Mouse (Mus musculus): ENCODE data around the gene Adh1. TPM values are rescaled to one million over a fixed set of nuclear protein-coding genes. Genes with fewer than 3 reads are reported as not detected.
A peak's percentile ranks its signal among the peaks of the same experiment; 100 is the strongest.

The Adh1 gene
- polyA plus RNA-seq, 1 experiment from 2014 or later: 1.0 TPM

DNA sequence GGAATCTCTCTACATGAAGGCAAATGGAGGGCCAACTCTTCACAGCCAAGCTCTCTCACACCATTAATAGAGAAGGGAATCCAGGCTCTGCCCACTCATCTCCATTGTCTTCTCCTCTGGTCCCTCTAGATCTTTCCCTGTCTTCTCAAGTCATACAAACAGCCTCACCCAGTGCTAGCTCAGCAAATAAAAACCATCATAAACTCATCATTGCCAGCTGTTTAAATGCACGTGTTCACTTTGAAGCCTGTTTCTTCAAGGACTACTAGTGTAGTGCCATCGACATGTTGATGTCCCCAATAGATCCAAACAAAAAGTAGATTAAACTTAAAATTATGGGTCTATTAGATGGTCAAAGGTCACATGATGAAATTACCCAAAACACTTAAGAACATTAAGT is 10.5 kb downstream of the Adh1 start:
- H3K9me3 ChIP-seq: no peaks in the 10 kb centered on the region
- no peak overlapping the region for H3K4me3 ChIP-seq
- WGBS: 86% methylated on average over 2 of the region's 2 CpGs
- no peak for DNase-seq (ENCODE audit: low spot score)
- no peaks in the 10 kb centered on the region for H3K4me1 ChIP-seq
- no peaks in the 10 kb centered on the region for H3K27me3 ChIP-seq (ENCODE audit: insufficient read depth, poor library complexity, severe bottlenecking)
- H3K36me3 ChIP-seq: no peaks in the 10 kb centered on the region
- H3K27ac ChIP-seq: no peak overlapping the region

DNA sequence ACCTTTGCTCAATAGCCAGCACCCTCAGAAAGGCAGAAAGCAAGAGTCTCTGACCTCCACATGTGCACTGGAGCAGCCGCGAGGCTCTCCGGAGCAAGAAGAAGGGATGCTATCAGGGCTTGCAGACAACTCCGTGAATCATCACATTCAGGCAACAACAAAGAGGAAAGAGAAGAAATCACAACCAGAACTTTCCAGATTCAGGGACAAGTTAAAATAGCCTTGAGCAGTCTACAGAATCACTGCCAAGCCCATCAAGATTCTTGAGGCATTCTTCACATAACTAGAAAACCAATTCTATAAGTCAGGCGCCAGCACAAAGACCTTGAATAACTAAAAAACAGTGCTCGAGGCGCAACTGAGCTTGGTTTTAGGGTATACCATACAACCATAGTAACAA is 12.3 kb downstream of the Adh1 start:
- Histone ChIP-seq H3K36me3 (no peaks in the 10 kb centered on the region), H3K9me3 (no peaks in the 10 kb centered on the region), H3K27ac (no peak overlapping the region), H3K27me3 (ENCODE audit: insufficient read depth, poor library complexity, severe bottlenecking) (no peaks in the 10 kb centered on the region), H3K4me3 (no peak overlapping the region), H3K4me1 (0 out of 2 replicates have a peak, but pooled peaks cover 6% of the 10 kb centered on the region)
- WGBS: 80% methylated on average over 7 of the region's 7 CpGs
- no peak for DNase-seq (ENCODE audit: low spot score)

DNA sequence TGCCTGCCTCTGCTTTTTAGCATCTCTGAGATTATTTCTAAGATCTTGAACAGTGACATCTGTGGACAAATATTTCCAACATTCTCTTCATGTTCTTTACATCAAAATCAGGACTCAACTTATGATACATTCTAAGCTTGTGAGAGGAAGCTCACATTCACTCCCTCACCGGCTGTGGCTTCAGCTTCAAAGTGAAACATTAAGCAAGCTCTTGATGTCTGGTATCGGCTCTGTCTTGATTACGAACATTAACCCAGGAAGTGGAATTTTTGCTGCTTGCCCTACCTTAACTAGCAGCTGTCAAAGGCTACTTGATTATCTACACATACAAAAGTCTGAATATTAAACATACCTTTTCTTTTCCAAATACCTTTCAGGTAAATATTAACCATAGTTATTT is 14.3 kb downstream of the Adh1 start:
- 0 out of 2 replicates have a peak, but pooled peaks cover 6% of the 10 kb centered on the region for H3K4me1 ChIP-seq
- 77% methylated on average over 3 of the region's 3 CpGs for WGBS
- H3K4me3 ChIP-seq: no peak overlapping the region
- DNase-seq (ENCODE audit: low spot score): no peak
- H3K9me3 ChIP-seq: no peaks in the 10 kb centered on the region
- H3K36me3 ChIP-seq: no peaks in the 10 kb centered on the region
- H3K27me3 ChIP-seq (ENCODE audit: insufficient read depth, poor library complexity, severe bottlenecking): no peaks in the 10 kb centered on the region
- no peak overlapping the region for H3K27ac ChIP-seq

DNA sequence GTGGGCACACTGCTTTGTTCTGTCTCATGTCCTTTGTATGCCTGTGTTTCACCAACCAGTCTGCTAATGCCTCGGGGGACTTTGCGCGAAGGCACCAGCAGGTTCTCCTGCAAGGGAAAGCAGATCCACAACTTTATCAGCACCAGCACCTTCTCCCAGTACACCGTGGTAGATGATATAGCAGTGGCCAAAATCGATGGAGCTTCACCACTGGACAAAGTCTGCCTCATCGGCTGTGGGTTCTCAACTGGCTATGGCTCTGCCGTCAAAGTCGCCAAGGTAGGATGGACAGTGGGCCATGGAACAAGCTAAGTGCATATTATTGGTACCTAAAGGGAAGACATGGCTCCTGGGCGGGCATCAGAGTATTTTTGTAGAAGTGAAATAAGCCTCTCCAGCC is 21.8 kb downstream of the Adh1 start:
- Histone ChIP-seq H3K36me3 (no peaks in the 10 kb centered on the region), H3K27me3 (ENCODE audit: insufficient read depth, poor library complexity, severe bottlenecking) (no peaks in the 10 kb centered on the region), H3K4me3 (no peak overlapping the region), H3K4me1 (no peaks in the 10 kb centered on the region), H3K9me3 (no peaks in the 10 kb centered on the region), H3K27ac (no peak overlapping the region)
- no peak for DNase-seq (ENCODE audit: low spot score)
- WGBS: 89% methylated on average over 9 of the region's 9 CpGs

DNA sequence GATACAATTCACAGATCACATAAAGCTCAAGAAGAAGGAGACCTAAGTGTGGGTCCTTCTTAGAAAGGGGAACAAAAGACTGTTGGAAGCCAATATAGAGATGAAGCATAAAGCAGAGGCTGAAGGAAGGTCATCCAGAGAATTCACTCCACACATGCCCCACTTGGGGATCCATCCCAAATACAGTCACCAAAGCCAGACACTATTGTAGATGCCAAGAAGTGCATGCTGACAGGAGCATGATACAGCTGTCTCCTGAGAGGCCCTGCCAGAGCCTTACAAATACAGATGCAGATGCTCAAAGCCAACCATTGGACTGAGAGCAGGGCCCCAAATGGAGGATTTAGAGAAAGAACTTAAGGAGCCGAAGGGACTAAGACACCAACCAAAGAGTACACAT is 23.0 kb downstream of the Adh1 start:
- DNase-seq (ENCODE audit: low spot score): no peak
- H3K27me3 ChIP-seq (ENCODE audit: insufficient read depth, poor library complexity, severe bottlenecking): no peaks in the 10 kb centered on the region
- H3K9me3 ChIP-seq: no peaks in the 10 kb centered on the region
- H3K4me1 ChIP-seq: no peaks in the 10 kb centered on the region
- H3K4me3 ChIP-seq: no peak overlapping the region
- no peaks in the 10 kb centered on the region for H3K36me3 ChIP-seq
- WGBS: 86% methylated on average over 1 of the region's 1 CpGs
- H3K27ac ChIP-seq: no peak overlapping the region

DNA sequence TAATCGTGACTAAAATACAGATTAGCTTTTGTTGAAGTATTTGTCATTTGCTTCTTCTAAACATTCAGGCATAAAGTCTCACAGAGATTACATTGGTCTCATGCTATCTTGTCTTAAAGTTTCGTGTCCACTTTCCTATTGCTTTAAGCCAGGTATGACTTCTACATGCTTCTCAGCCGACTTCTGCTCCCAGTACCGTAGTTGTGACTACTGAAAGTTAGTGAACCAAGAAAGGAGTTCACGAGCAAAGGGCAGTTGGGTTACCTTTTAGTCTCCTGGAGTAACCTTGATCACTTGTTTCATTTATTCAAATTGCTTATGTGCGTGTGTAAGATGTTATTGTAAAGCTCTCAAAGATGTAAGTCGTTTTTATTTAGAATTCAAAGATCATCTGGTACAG is 25.2 kb downstream of the Adh1 start:
- Histone ChIP-seq H3K36me3 (no peaks in the 10 kb centered on the region), H3K9me3 (no peaks in the 10 kb centered on the region), H3K27ac (no peak overlapping the region), H3K4me3 (no peak overlapping the region), H3K27me3 (ENCODE audit: insufficient read depth, poor library complexity, severe bottlenecking) (no peaks in the 10 kb centered on the region), H3K4me1 (no peaks in the 10 kb centered on the region)
- WGBS: 87% methylated on average over 7 of the region's 7 CpGs
- DNase-seq (ENCODE audit: low spot score): no peak

DNA sequence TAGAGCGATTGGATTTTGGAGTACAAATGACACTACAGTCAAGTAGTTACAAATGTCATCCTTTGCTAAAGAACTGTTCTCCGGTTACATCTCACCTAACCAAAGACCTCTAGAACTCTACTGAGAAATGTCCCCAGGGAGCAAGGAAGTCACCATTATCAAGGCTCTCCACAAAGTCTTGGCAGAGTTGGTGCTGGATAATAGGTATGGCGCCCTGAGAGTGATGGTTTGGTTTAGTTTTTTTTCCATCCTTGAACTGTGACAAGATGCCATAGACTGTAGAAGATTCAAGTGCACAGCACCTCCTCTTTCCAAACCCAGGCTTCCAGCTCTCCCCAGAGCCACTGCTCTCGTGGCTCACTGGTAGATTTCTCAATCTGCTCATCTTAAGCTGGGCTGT is 26.9 kb downstream of the Adh1 start:
- Histone ChIP-seq H3K36me3 (no peaks in the 10 kb centered on the region), H3K4me3 (no peak overlapping the region), H3K4me1 (no peaks in the 10 kb centered on the region), H3K27me3 (ENCODE audit: insufficient read depth, poor library complexity, severe bottlenecking) (no peaks in the 10 kb centered on the region), H3K27ac (no peak overlapping the region), H3K9me3 (no peaks in the 10 kb centered on the region)
- DNase-seq (ENCODE audit: low spot score): no peak
- 84% methylated on average over 4 of the region's 4 CpGs for WGBS

DNA sequence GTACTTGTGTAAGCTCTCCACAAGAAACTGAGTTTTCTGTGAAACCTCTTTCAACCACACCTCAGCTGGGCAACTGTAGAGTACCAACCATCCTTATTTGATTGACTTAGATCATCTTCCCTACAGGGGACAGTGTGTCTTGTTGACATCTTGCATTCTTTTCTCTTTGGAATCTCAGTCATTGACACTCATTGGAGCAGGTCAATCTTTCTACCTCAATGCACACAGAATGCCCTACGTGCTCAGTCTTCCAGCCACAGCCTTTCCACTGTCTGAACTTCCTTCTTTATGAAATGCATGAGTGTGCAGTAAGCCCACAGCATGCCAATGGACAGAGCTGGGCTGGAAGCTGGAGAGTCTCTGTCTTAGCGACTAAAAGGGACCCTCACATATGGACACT is 29.9 kb downstream of the Adh1 start:
- Histone ChIP-seq H3K4me3 (no peak overlapping the region), H3K36me3 (no peaks in the 10 kb centered on the region), H3K27ac (no peak overlapping the region), H3K9me3 (0 out of 2 replicates have a peak, but pooled peaks cover 2% of the 10 kb centered on the region), H3K4me1 (no peaks in the 10 kb centered on the region), H3K27me3 (ENCODE audit: insufficient read depth, poor library complexity, severe bottlenecking) (no peaks in the 10 kb centered on the region)
- no peak for DNase-seq (ENCODE audit: low spot score)
- WGBS: 73% methylated on average over 2 of the region's 2 CpGs

DNA sequence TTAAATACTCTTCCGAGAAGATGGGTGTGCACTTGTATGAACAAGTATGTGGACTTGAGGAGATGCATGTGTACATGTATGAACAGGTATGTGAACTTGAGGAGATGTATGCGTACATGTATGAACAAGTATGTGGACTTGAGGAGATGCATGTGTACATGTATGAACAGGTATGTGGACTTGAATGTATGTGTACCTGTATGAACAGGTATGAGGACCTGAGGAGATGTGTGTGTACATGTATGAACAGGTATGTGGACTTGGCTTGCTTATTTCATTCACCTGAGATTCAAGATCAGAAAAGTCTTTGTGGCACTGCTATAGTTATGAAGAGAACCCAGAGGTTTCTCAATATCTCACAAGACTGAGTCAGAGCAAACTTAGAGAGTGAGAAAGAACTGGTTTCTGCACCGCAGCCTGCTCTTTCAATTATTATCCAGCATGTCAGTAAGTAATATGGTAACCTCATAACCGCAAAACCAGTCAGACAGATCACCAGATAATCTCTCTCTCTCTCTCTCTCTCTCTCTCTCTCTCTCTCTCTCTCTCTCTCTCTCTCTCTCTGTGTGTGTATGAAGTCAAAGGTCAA is 30.8 kb downstream of the Adh1 start:
- 87% methylated on average over 4 of the region's 4 CpGs for WGBS
- no peak for DNase-seq (ENCODE audit: low spot score)
- no peaks in the 10 kb centered on the region for H3K4me1 ChIP-seq
- H3K36me3 ChIP-seq: no peaks in the 10 kb centered on the region
- no peak overlapping the region for H3K4me3 ChIP-seq
- no peak overlapping the region for H3K27ac ChIP-seq
- H3K27me3 ChIP-seq (ENCODE audit: insufficient read depth, poor library complexity, severe bottlenecking): no peaks in the 10 kb centered on the region
- 0 out of 2 replicates have a peak, but pooled peaks cover 2% of the 10 kb centered on the region for H3K9me3 ChIP-seq

DNA sequence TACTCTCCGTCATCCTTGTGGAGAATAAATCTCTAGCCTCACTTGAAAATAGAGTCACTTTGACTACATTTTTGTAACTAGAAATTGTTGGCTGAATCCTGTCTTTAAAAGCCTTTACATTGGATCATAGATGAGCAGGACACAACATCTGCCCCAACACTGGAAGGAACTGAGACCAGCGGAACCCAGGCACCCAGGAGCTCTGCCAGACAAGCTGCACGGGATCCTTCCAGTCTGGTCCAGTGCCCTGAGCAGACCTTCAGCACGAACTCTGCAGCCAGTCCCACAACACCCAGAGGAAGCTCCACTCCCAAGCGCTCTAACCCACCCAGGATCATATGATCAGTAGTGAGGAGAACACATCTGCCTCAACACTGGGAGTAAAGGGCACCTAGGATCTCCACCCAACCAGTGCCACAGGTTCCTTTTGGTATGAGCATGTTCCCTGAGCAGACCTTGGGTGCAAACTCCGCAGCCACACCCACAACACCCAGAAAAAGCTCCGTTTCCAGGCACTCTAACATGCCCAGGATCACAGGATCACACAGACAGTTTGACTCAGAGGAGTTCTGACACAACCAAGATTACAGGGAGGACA is 32.6 kb downstream of the Adh1 start:
- Histone ChIP-seq H3K9me3 (peaks cover 10% of the 10 kb centered on the region; the same call in 1 of the 2 replicates), H3K27ac (no peak overlapping the region), H3K4me1 (no peaks in the 10 kb centered on the region), H3K4me3 (no peak overlapping the region), H3K36me3 (no peaks in the 10 kb centered on the region), H3K27me3 (ENCODE audit: insufficient read depth, poor library complexity, severe bottlenecking) (no peaks in the 10 kb centered on the region)
- 79% methylated on average over 7 of the region's 7 CpGs for WGBS
- DNase-seq (ENCODE audit: low spot score): no peak

DNA sequence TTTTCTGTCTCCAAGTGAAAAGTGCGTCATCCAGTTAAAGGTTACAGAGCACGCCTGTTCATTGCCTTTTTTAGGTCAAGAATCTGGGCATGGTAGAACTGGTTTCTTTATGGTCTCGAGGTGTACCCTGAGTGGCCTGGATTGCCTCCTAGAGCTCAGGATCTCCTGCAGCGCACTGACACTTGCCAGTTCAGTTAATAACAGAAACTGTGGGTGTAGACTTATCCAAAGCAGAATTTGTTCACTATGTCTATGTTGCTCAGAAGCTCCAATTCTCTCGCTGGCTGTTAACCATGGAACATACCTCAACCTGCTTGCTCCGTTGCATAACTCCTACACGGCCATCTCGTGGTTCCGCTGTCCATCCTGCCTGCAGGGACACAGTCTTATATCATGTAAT is 39.3 kb downstream of the Adh1 start:
- no peak for DNase-seq (ENCODE audit: low spot score)
- peaks cover 25% of the 10 kb centered on the region for H3K4me1 ChIP-seq
- H3K4me3 ChIP-seq: no peak overlapping the region
- H3K9me3 ChIP-seq: peaks cover 8% of the 10 kb centered on the region; the same call in 1 of the 2 replicates
- 89% methylated on average over 9 of the region's 9 CpGs for WGBS
- H3K36me3 ChIP-seq: no peaks in the 10 kb centered on the region
- no peak overlapping the region for H3K27ac ChIP-seq
- no peaks in the 10 kb centered on the region for H3K27me3 ChIP-seq (ENCODE audit: insufficient read depth, poor library complexity, severe bottlenecking)

DNA sequence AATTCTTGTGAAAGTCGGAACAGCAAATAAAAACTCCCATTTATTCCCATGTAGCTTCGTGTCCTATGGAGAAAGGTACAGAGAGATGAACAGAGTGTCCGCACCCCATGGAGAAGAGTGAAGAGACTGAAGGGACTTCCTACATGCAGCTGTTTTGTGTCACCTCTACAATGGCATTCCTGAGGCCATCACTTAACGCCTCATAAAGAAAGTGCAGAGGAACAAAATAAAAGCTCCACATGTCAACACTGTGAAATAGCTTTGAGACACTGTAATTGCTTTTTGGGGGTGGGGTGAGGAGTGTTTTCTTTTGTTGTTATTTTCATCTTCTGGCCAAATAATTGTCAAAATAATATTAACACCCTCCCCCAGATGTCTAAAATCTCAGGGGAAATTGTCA is 41.9 kb downstream of the Adh1 start:
- Histone ChIP-seq H3K4me1 (peaks cover 33% of the 10 kb centered on the region), H3K4me3 (no peak overlapping the region), H3K27me3 (ENCODE audit: insufficient read depth, poor library complexity, severe bottlenecking) (no peaks in the 10 kb centered on the region), H3K9me3 (peaks cover 7% of the 10 kb centered on the region; the same call in 1 of the 2 replicates), H3K27ac (no peak overlapping the region), H3K36me3 (no peaks in the 10 kb centered on the region)
- WGBS: 66% methylated on average over 4 of the region's 4 CpGs
- DNase-seq (ENCODE audit: low spot score): no peak

DNA sequence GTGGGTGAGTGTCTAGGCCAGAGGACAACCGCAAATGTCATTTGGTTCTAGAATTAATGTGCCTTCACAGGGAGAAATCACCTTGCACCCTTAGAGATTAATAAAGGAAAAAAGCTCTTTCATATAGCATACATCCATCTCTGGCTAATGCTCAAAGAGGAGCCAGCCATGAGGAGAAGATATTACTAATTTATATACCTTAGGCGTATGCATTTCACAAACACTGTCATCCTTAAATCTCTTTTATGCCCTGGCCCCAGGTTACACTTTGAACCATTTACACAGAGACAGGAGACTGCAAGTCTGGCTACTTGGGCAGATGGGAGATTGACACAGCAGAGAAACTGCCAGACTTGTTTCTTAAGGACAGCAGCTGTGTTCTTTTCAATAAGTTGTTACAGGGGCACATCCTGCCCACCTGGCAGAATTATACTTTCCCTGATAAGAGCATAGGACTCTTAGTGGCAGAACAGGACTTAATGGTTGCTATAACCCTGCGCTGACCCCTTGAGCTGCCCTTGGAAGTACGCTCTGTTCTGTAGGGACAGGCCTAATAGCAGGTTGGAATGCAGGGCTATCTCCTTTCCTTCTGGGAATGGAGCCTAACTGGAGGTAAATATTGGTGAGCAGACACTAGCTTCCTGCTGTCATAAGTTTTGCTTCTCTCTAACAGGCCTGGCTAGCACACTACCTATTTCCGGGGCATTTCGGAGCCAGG is 43.1 kb downstream of the Adh1 start:
- Histone ChIP-seq H3K36me3 (no peaks in the 10 kb centered on the region), H3K9me3 (no peaks in the 10 kb centered on the region), H3K27me3 (ENCODE audit: insufficient read depth, poor library complexity, severe bottlenecking) (no peaks in the 10 kb centered on the region), H3K27ac (0 out of 2 replicates have a peak overlapping the region, but pooled peaks have one; percentile 22), H3K4me1 (peaks cover 33% of the 10 kb centered on the region), H3K4me3 (no peak overlapping the region)
- WGBS: 68% methylated on average over 6 of the region's 6 CpGs
- no peak for DNase-seq (ENCODE audit: low spot score)
